Mouse (Mus musculus) kidney, adult 2 months (tissue): ENCODE measurements around the gene Asap3. TPM values are rescaled to one million over a fixed set of nuclear protein-coding genes. Genes with fewer than 3 reads are reported as not detected.
A peak's percentile ranks its signal among the peaks of the same experiment; 100 is the strongest.

Experiments used
- DNase-seq: peaks from one replicate; pipeline ENCODE4 v3.0.0; 2021
- H3K27ac ChIP-seq: fragments of 200-500 bp; 2 replicates; pipeline ENCODE4 v1.5.1; 2012; ENCODE audit warnings: low read depth, low read length, control low read depth, inconsistent platforms; ENCODE audit not compliant: insufficient read depth
- H3K27me3 ChIP-seq: fragments of 200-500 bp; replicated peaks from 2 replicates; pipeline ENCODE4 v1.6.1; 2012; ENCODE audit warnings: mild to moderate bottlenecking, moderate library complexity, low read length, inconsistent platforms; ENCODE audit not compliant: control insufficient read depth, insufficient read depth
- H3K36me3 ChIP-seq: fragments of 200-500 bp; 2 replicates; pipeline ENCODE4 v1.6.1; 2012; ENCODE audit warnings: mild to moderate bottlenecking, moderate library complexity, low read length, inconsistent platforms; ENCODE audit not compliant: control insufficient read depth, insufficient read depth
- H3K4me1 ChIP-seq: fragments of 200-500 bp; 2 replicates; pipeline ENCODE4 v1.6.1; 2011; ENCODE audit warnings: low read length; ENCODE audit not compliant: control insufficient read depth, insufficient read depth
- H3K4me3 ChIP-seq: fragments of 200-500 bp; 2 replicates; pipeline ENCODE4 v1.5.1; 2011; ENCODE audit warnings: mild to moderate bottlenecking, low read depth, low read length, control low read depth; ENCODE audit not compliant: insufficient read depth
- CTCF ChIP-seq: fragments of 200-500 bp; conservative IDR thresholded peaks from 2 replicates; pipeline ENCODE4 v1.5.1; 2011; ENCODE audit warnings: low read depth, mild to moderate bottlenecking, control low read depth, low read length, moderate library complexity, mixed read lengths; ENCODE audit not compliant: insufficient read depth, insufficient read length
- POLR2A ChIP-seq: fragments of 200-500 bp; IDR thresholded peaks from one replicate; pipeline ENCODE4 v1.6.1; 2011; ENCODE audit warnings: low read depth, low read length, control low read depth
- WGBS: fragments of 180-500 bp; shearing (Covaris S2); methylation state at CpG from one replicate; pipeline ENCODE4 v1.1.7; 2018; 5-methylcytosine and 5-hydroxymethylcytosine counted together
- polyA plus RNA-seq: library from polyadenylated mRNA; depleted of rRNA; stranded (reverse); fragments of >200 nt; gene quantifications from 2 replicates; pipeline ENCODE4 v1.2.3, GENCODE M21; 2012; rRNA removed

The Asap3 gene
- polyA plus RNA-seq, result 5.7 and 7.0 TPM in 2 replicates

GRCm38 (mm10) chr4:136206033-136206893 is at the start of gene Asap3:
Gene Asap3 (plus strand): TSS chr4:136206365.
- TF ChIP-seq CTCF (no peak), POLR2A (peak; percentile 80)
- under 1% methylated on average over 50 of the region's 54 CpGs for WGBS
- DNase-seq, result peak; percentile 98
- H3K27me3 ChIP-seq, result no peaks in the 10 kb centered on the region
- H3K4me1 ChIP-seq, result no peaks in the 10 kb centered on the region; the same call in 1 of the 2 replicates
- H3K36me3 ChIP-seq, result no peaks in the 10 kb centered on the region
- peak within 1 kb of the TSS; percentile 26; the same call in 1 of the 2 replicates for H3K27ac ChIP-seq
- peak within 1 kb of the TSS; percentile 74 for H3K4me3 ChIP-seq

GRCm38 (mm10) chr4:136158498-136158897 is 47.7 kb upstream of the Asap3 start:
- 82% methylated on average over 6 of the region's 6 CpGs for WGBS

GRCm38 (mm10) chr4:136159802-136160397 is 46.3 kb upstream of the Asap3 start:
- peak; percentile 81 for DNase-seq
- TF ChIP-seq POLR2A (no peak), CTCF (peak; percentile 98)
- Histone ChIP-seq H3K27ac (no peak overlapping the region), H3K4me1 (no peaks in the 10 kb centered on the region), H3K36me3 (no peaks in the 10 kb centered on the region), H3K4me3 (no peak overlapping the region), H3K27me3 (no peaks in the 10 kb centered on the region)
- 26% methylated on average over 5 of the region's 5 CpGs for WGBS

More at GRCm38 (mm10) chr4:136158498-136158897, 47.7 kb upstream of the Asap3 start:
- H3K36me3 ChIP-seq, result no peaks in the 10 kb centered on the region
- H3K4me3 ChIP-seq, result no peak overlapping the region
- no peaks in the 10 kb centered on the region for H3K27me3 ChIP-seq
- no peaks in the 10 kb centered on the region for H3K4me1 ChIP-seq
- TF ChIP-seq CTCF (0 out of 2 replicates have a peak, but pooled peaks have one; percentile 15), POLR2A (no peak)
- no peak for DNase-seq
- no peak overlapping the region for H3K27ac ChIP-seq

- no peak overlapping the region for H3K27ac ChIP-seq
- no peaks in the 10 kb centered on the region for H3K4me1 ChIP-seq
- peak; percentile 87 for DNase-seq
- no peaks in the 10 kb centered on the region for H3K27me3 ChIP-seq
- TF ChIP-seq CTCF, result peak; percentile 99
- no peak for TF ChIP-seq POLR2A
- WGBS, result 2% methylated on average over 11 of the region's 11 CpGs
- H3K4me3 ChIP-seq, result no peak overlapping the region
- H3K36me3 ChIP-seq, result no peaks in the 10 kb centered on the region
Measured at GRCm38 (mm10) chr4:136163448-136163847, 42.7 kb upstream of the Asap3 start.

GRCm38 (mm10) chr4:136164981-136165380 is 41.2 kb upstream of the Asap3 start:
- no peak overlapping the region for H3K27ac ChIP-seq
- DNase-seq, result no peak
- no peaks in the 10 kb centered on the region for H3K27me3 ChIP-seq
- WGBS, result 81% methylated on average over 8 of the region's 8 CpGs
- no peaks in the 10 kb centered on the region for H3K36me3 ChIP-seq
- peaks cover 2% of the 10 kb centered on the region; the same call in 1 of the 2 replicates for H3K4me1 ChIP-seq
- TF ChIP-seq CTCF, result no peak
- no peak for TF ChIP-seq POLR2A
- H3K4me3 ChIP-seq, result no peak overlapping the region

GRCm38 (mm10) chr4:136167701-136168100 is 38.5 kb upstream of the Asap3 start:
- peaks cover 5% of the 10 kb centered on the region; the same call in 1 of the 2 replicates for H3K4me1 ChIP-seq
- 87% methylated on average over 3 of the region's 3 CpGs for WGBS
- TF ChIP-seq POLR2A (no peak), CTCF (no peak)
- H3K36me3 ChIP-seq, result no peaks in the 10 kb centered on the region
- H3K4me3 ChIP-seq, result no peak overlapping the region
- no peaks in the 10 kb centered on the region for H3K27me3 ChIP-seq
- no peak overlapping the region for H3K27ac ChIP-seq
- no peak for DNase-seq

GRCm38 (mm10) chr4:136170401-136170800 is 35.8 kb upstream of the Asap3 start:
- peak; percentile 69 for DNase-seq
- no peaks in the 10 kb centered on the region for H3K27me3 ChIP-seq
- no peak overlapping the region for H3K27ac ChIP-seq
- H3K4me1 ChIP-seq, result peaks cover 16% of the 10 kb centered on the region
- 48% methylated on average over 4 of the region's 4 CpGs for WGBS
- H3K36me3 ChIP-seq, result no peaks in the 10 kb centered on the region
- no peak overlapping the region for H3K4me3 ChIP-seq
- no peak for TF ChIP-seq CTCF
- no peak for TF ChIP-seq POLR2A
